Mouse (Mus musculus) megakaryocyte, embryonic 14.5 days (primary cell): ENCODE results near the gene Serpina12.

Experiments used
- FLI1 ChIP-seq: IDR thresholded peaks from 2 replicates; pipeline ENCODE4 v1.6.1; 2012; ENCODE audit warnings: low read length, inconsistent platforms, mixed read lengths
- GATA1 ChIP-seq: IDR thresholded peaks from 3 replicates; pipeline ENCODE4 v1.6.1; 2012; ENCODE audit warnings: mixed read lengths, low read length, inconsistent platforms, borderline replicate concordance

DNA sequence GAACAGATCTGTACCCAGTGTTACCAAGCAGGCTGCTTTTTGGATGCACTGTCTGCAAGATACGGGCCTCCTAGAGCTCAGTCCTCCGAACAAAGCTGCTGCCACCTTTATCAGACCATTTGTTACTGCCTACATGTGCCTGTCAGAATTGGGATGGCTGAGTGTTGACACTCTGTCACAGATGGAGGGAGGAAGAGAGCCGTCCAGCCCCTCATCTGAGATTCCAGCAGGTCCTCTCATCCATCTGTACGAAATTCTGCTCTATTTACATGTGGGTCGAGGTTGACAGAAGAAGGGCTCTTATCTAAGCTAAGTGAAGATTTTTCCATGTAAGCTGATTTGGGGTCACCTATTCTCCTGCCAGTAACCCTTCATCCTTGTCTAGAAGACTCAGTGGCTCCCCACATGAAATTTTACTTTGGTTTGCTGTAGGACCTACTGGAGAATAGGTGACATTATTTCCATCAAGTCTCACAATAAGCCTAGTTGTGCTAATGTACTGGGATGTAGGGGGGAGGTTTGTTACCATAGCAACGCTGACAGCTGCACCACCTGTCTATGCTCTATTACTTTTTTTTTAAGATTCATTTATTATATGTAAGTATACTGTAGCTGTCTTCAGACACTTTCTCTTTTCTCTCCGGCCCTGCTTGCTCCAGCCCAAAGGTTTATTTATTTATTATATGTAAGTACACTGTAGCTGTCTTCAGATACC is 62.4 kb downstream of the Serpina12 start:
- TF ChIP-seq GATA1 (no peak), FLI1 (no peak)
